Mouse (Mus musculus): ENCODE measurements around the gene Ppox.

DNA sequence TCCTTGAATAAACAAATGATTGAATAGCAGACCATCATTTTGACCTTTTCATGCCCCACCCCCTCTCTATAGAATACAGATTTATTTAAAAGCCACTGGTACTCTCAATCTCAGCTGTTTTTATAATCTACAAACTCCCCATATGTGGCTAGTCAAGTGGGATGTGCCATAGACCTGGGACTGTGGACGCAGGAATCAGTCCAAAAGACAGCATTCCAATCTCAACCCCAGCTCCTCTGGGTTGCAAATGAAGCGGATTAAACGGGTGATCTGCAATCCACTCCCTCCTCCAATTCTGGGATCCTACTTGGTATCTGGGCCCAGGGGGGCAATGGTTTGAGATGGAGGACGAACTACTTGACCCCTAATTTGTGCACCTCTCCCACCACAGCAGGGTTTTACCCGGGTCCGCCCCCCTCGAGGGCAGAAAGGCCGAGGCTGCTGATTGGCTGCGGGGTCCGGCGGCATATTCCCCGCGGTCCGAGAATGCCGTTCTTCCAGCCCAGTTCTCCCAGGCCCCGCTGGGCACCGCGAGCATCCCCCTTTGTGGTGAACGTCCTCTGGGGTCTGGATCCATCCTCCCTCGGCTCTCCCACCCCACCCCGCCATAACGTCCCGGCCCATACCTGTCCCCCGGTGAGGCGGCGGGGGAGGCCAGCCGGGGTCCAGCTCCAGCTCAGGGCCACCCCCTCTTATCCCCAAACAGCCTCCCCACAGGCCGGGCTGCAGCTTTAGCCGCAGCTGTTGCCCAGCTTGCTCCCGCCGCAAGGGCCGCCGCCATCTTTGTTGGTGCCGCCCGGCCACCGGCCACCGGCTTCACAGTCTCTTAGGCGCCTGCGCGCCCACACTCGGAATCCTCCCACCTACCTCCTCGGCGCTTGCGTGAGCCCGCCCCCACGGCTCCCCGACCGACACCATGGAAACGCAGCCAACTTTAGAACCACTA is 6.4 kb upstream of the Ppox start, which contains the start of gene Usp21:
- TF ChIP-seq POLR2A (IDR thresholded peaks at IDR 0.05; ENCODE audit: low read depth, low read length) (no peak), CTCF (conservative IDR thresholded peaks at IDR 0.05; ENCODE audit: insufficient read depth, insufficient read length, low read depth, low read length) (no peak)

Measured in kidney, adult 2 months (tissue).